Mouse (Mus musculus): ENCODE results near the gene Pip5kl1.
A peak's percentile ranks its signal among the peaks of the same experiment; 100 is the strongest.

Pip5kl1 gene

GRCm38 (mm10) chr2:32612274-32612673, 37.7 kb downstream of the Pip5kl1 start:
- no peak for DNase-seq (ENCODE audit: low spot score in 2 of 2)

- no peak for DNase-seq (ENCODE audit: low spot score in 2 of 2)
These were observed 42.5 kb downstream of the Pip5kl1 start for GRCm38 (mm10) chr2:32617109-32617508.

GRCm38 (mm10) chr2:32617601-32618000, 43.0 kb downstream of the Pip5kl1 start:
- no peak for DNase-seq (ENCODE audit: low spot score in 2 of 2)

- DNase-seq (ENCODE audit: low spot score in 2 of 2): no peak
These were observed 43.5 kb downstream of the Pip5kl1 start for GRCm38 (mm10) chr2:32618051-32618450.

- no peak for DNase-seq (ENCODE audit: low spot score in 2 of 2)
These were observed 46.3 kb downstream of the Pip5kl1 start for GRCm38 (mm10) chr2:32620682-32621516.

GRCm38 (mm10) chr2:32621517-32621859, 46.9 kb downstream of the Pip5kl1 start, which contains the start of gene Ak1:
TSS of gene Ak1 (plus strand) at chr2:32621758.
- DNase-seq (ENCODE audit: low spot score in 2 of 2): no peak

- DNase-seq (ENCODE audit: low spot score in 2 of 2): no peak
These were observed 49.6 kb downstream of the Pip5kl1 start for GRCm38 (mm10) chr2:32624111-32624748.

- peak; percentile 92 for DNase-seq (ENCODE audit: low spot score in 2 of 2)
These were observed 50.7 kb downstream of the Pip5kl1 start for GRCm38 (mm10) chr2:32625212-32625872.

- DNase-seq (ENCODE audit: low spot score in 2 of 2): peak; percentile 73 to 77
These were observed 51.5 kb downstream of the Pip5kl1 start for GRCm38 (mm10) chr2:32625873-32626694.

- DNase-seq (ENCODE audit: low spot score in 2 of 2): peak in 1 of 2 experiments; percentile 28
These were observed 52.9 kb downstream of the Pip5kl1 start for GRCm38 (mm10) chr2:32627266-32628043.

GRCm38 (mm10) chr2:32628044-32628550, 53.5 kb downstream of the Pip5kl1 start:
- DNase-seq (ENCODE audit: low spot score in 2 of 2): no peak

GRCm38 (mm10) chr2:32628729-32629128, 54.1 kb downstream of the Pip5kl1 start:
- DNase-seq (ENCODE audit: low spot score in 2 of 2): peak; percentile 70 to 78

- DNase-seq (ENCODE audit: low spot score in 2 of 2): peak; percentile 51 to 53
These were observed 54.8 kb downstream of the Pip5kl1 start for GRCm38 (mm10) chr2:32629276-32629976.

GRCm38 (mm10) chr2:32630036-32630435, 55.4 kb downstream of the Pip5kl1 start:
- no peak for DNase-seq (ENCODE audit: low spot score in 2 of 2)

- DNase-seq (ENCODE audit: low spot score in 2 of 2): no peak
These were observed 56.4 kb downstream of the Pip5kl1 start for GRCm38 (mm10) chr2:32631046-32631445.

- peak; percentile 73 to 74 for DNase-seq (ENCODE audit: low spot score in 2 of 2)
These were observed 57.3 kb downstream of the Pip5kl1 start for GRCm38 (mm10) chr2:32631737-32632394.

Data from frontal cortex, postnatal 36 days (tissue).